Mouse (Mus musculus) hindbrain, embryonic 11.5 days (tissue): Measurements from ENCODE around the gene Fscn3. TPM values are rescaled to one million over a fixed set of nuclear protein-coding genes. Genes with fewer than 3 reads are reported as not detected.

Experiments
- ATAC-seq: fragments of 200-750 bp; cut with Nextera tagmentation; 2 replicates; pipeline ENCODE4 v1.8.0; 2017; ENCODE audit warnings: mild to moderate bottlenecking, moderate TSS enrichment, moderate library complexity; ENCODE audit not compliant: low FRiP score
- DNase-seq: peaks from one replicate; pipeline ENCODE4 v3.0.0-alpha.2; 2015; ENCODE audit warnings: low spot score
- H3K27ac ChIP-seq: fragments of 300-500 bp; sonication (generic); 2 replicates; pipeline ENCODE4 v1.5.1; 2014; ENCODE audit warnings: mild to moderate bottlenecking, low read depth, low read length
- H3K27me3 ChIP-seq: fragments of 300-500 bp; sonication (generic); 2 replicates; pipeline ENCODE4 v1.6.1; 2014; ENCODE audit warnings: mild to moderate bottlenecking, low read length, moderate library complexity, mixed read lengths; ENCODE audit not compliant: control insufficient read depth, insufficient read depth
- H3K36me3 ChIP-seq: fragments of 300-500 bp; sonication (generic); 2 replicates; pipeline ENCODE4 v1.6.1; 2014; ENCODE audit warnings: mild to moderate bottlenecking, low read length, moderate library complexity, mixed read lengths; ENCODE audit not compliant: control insufficient read depth, insufficient read depth
- H3K4me1 ChIP-seq: fragments of 300-500 bp; sonication (generic); replicated peaks from 2 replicates; pipeline ENCODE4 v1.6.1; 2014; ENCODE audit warnings: low read length, mixed read lengths; ENCODE audit not compliant: control insufficient read depth, insufficient read depth
- H3K4me2 ChIP-seq: fragments of 300-500 bp; sonication (generic); replicated peaks from 2 replicates; pipeline ENCODE4 v1.6.1; 2014; ENCODE audit warnings: mild to moderate bottlenecking, low read depth, low read length
- H3K4me3 ChIP-seq: fragments of 300-500 bp; sonication (generic); 2 replicates; pipeline ENCODE4 v1.5.1; 2014; ENCODE audit warnings: low read depth, low read length
- H3K9ac ChIP-seq: fragments of 300-500 bp; sonication (generic); 2 replicates; pipeline ENCODE4 v1.6.1; 2014; ENCODE audit warnings: low read depth, low read length
- H3K9me3 ChIP-seq: fragments of 300-500 bp; sonication (generic); 2 replicates; pipeline ENCODE4 v1.6.1; 2016; ENCODE audit warnings: low read length; ENCODE audit not compliant: control insufficient read depth
- WGBS: fragments of 180-500 bp; shearing (Covaris S2); extraction: QIAGEN DNeasy Blood & Tissue Kit; methylation state at CpG from one replicate; pipeline ENCODE4 v1.1.7; 2014; 5-methylcytosine and 5-hydroxymethylcytosine counted together
- polyA plus RNA-seq: library from polyadenylated mRNA; unstranded; fragments of >200 nt; fragmentation: Nextera tagmentation; extraction: Ambion mirVana; gene quantifications from 2 replicates; pipeline ENCODE4 v1.2.1, GENCODE M21; 2014

The Fscn3 gene
- polyA plus RNA-seq, 1 experiment from 2014 or later = not detected

- H3K9ac ChIP-seq = no peak overlapping the region
- peaks cover 3% of the 10 kb centered on the region; the same call in 1 of the 2 replicates for H3K27me3 ChIP-seq
- ATAC-seq (no peak), DNase-seq (peak; percentile 19)
- H3K4me3 ChIP-seq = no peak overlapping the region
- H3K9me3 ChIP-seq = 0 out of 2 replicates have a peak, but pooled peaks cover 3% of the 10 kb centered on the region
- no peak overlapping the region for H3K4me2 ChIP-seq
- H3K4me1 ChIP-seq = no peaks in the 10 kb centered on the region
- H3K27ac ChIP-seq = no peak overlapping the region
- 89% methylated on average over 4 of the region's 4 CpGs for WGBS
- H3K36me3 ChIP-seq = no peaks in the 10 kb centered on the region
These were observed 27.8 kb upstream of the Fscn3 start for GRCm38 (mm10) chr6:28399791-28400190.

GRCm38 (mm10) chr6:28410053-28410452 lies 17.5 kb upstream of the Fscn3 start:
- Histone ChIP-seq H3K27ac (no peak overlapping the region), H3K9me3 (no peaks in the 10 kb centered on the region), H3K27me3 (no peaks in the 10 kb centered on the region), H3K4me3 (no peak overlapping the region), H3K9ac (no peak overlapping the region), H3K4me1 (no peaks in the 10 kb centered on the region), H3K4me2 (no peak overlapping the region), H3K36me3 (no peaks in the 10 kb centered on the region)
- ATAC-seq = no peak
- no peak for DNase-seq
- WGBS = 87% methylated on average over 9 of the region's 9 CpGs

- 82% methylated on average over 2 of the region's 2 CpGs for WGBS
- Histone ChIP-seq H3K9me3 (no peaks in the 10 kb centered on the region), H3K36me3 (0 out of 2 replicates have a peak, but pooled peaks cover 3% of the 10 kb centered on the region), H3K4me1 (no peaks in the 10 kb centered on the region), H3K4me3 (no peak overlapping the region), H3K4me2 (no peak overlapping the region), H3K9ac (no peak overlapping the region), H3K27me3 (no peaks in the 10 kb centered on the region), H3K27ac (no peak overlapping the region)
- DNase-seq (no peak), ATAC-seq (no peak)
These were observed 16.4 kb upstream of the Fscn3 start for GRCm38 (mm10) chr6:28411236-28411635.

- no peaks in the 10 kb centered on the region for H3K27me3 ChIP-seq
- DNase-seq (no peak), ATAC-seq (no peak)
- WGBS = 75% methylated on average over 4 of the region's 4 CpGs
- H3K36me3 ChIP-seq = peaks cover 7% of the 10 kb centered on the region; the same call in 1 of the 2 replicates
- H3K9ac ChIP-seq = no peak overlapping the region
- H3K4me2 ChIP-seq = no peak overlapping the region
- H3K9me3 ChIP-seq = no peaks in the 10 kb centered on the region
- no peak overlapping the region for H3K27ac ChIP-seq
- peaks cover 5% of the 10 kb centered on the region; the same call in 1 of the 2 replicates for H3K4me1 ChIP-seq
- no peak overlapping the region for H3K4me3 ChIP-seq
These were observed 10.6 kb upstream of the Fscn3 start for GRCm38 (mm10) chr6:28416981-28417380.

- Histone ChIP-seq H3K4me2 (no peak overlapping the region), H3K36me3 (peaks cover 7% of the 10 kb centered on the region; the same call in 1 of the 2 replicates), H3K9me3 (no peaks in the 10 kb centered on the region), H3K9ac (no peak overlapping the region), H3K4me1 (peaks cover 5% of the 10 kb centered on the region; the same call in 1 of the 2 replicates), H3K4me3 (no peak overlapping the region), H3K27ac (no peak overlapping the region), H3K27me3 (no peaks in the 10 kb centered on the region)
- no peak for DNase-seq
- ATAC-seq = no peak
- WGBS = 90% methylated on average over 14 of the region's 14 CpGs
These were observed 9.1 kb upstream of the Fscn3 start for GRCm38 (mm10) chr6:28418449-28418848.

GRCm38 (mm10) chr6:28419673-28420072 lies 7.9 kb upstream of the Fscn3 start:
- no peak for DNase-seq
- Histone ChIP-seq H3K4me2 (no peak overlapping the region; the same call in 1 of the 2 replicates), H3K36me3 (peaks cover 7% of the 10 kb centered on the region; the same call in 1 of the 2 replicates), H3K9ac (no peak overlapping the region), H3K4me3 (no peak overlapping the region), H3K9me3 (no peaks in the 10 kb centered on the region), H3K27me3 (no peaks in the 10 kb centered on the region), H3K4me1 (peaks cover 5% of the 10 kb centered on the region; the same call in 1 of the 2 replicates), H3K27ac (no peak overlapping the region)
- WGBS = 83% methylated on average over 2 of the region's 2 CpGs
- no peak for ATAC-seq

- Histone ChIP-seq H3K36me3 (peaks cover 5% of the 10 kb centered on the region; the same call in 1 of the 2 replicates), H3K27me3 (no peaks in the 10 kb centered on the region), H3K9ac (no peak overlapping the region; the same call in 1 of the 2 replicates), H3K27ac (no peak overlapping the region), H3K4me1 (peaks cover 5% of the 10 kb centered on the region; the same call in 1 of the 2 replicates), H3K4me3 (peak overlapping the region; percentile 83), H3K4me2 (peak overlapping the region; percentile 93), H3K9me3 (no peaks in the 10 kb centered on the region)
- ATAC-seq (no peak), DNase-seq (no peak)
- WGBS = 79% methylated on average over 17 of the region's 17 CpGs
These were observed 7.2 kb upstream of the Fscn3 start for GRCm38 (mm10) chr6:28420361-28420760.

GRCm38 (mm10) chr6:28420865-28421264 lies 6.7 kb upstream of the Fscn3 start:
- Histone ChIP-seq H3K4me3 (peak overlapping the region; percentile 83), H3K36me3 (peaks cover 4% of the 10 kb centered on the region; the same call in 1 of the 2 replicates), H3K9ac (peak overlapping the region; percentile 79), H3K27ac (no peak overlapping the region), H3K4me2 (peak overlapping the region; percentile 93), H3K9me3 (no peaks in the 10 kb centered on the region), H3K27me3 (no peaks in the 10 kb centered on the region), H3K4me1 (peaks cover 5% of the 10 kb centered on the region; the same call in 1 of the 2 replicates)
- DNase-seq = no peak
- 23% methylated on average over 13 of the region's 13 CpGs for WGBS
- no peak for ATAC-seq

GRCm38 (mm10) chr6:28421469-28422000 lies 6.1 kb upstream of the Fscn3 start:
- Histone ChIP-seq H3K27ac (no peak overlapping the region), H3K9me3 (no peaks in the 10 kb centered on the region), H3K4me1 (peaks cover 5% of the 10 kb centered on the region; the same call in 1 of the 2 replicates), H3K9ac (peak overlapping the region; percentile 79), H3K4me2 (peak overlapping the region; percentile 93), H3K36me3 (peaks cover 4% of the 10 kb centered on the region; the same call in 1 of the 2 replicates), H3K4me3 (peak overlapping the region; percentile 83), H3K27me3 (no peaks in the 10 kb centered on the region)
- ATAC-seq (peak; percentile 79), DNase-seq (peak; percentile 93)
- under 1% methylated on average over 27 of the region's 27 CpGs for WGBS
